Mouse (Mus musculus): ENCODE data around the gene Psmc2.
A peak's percentile ranks its signal among the peaks of the same experiment; 100 is the strongest.

GRCm38 (mm10) chr5:21785053-21785452 lies at the start of gene Psmc2, which contains the start of gene Dnajc2:
- TF ChIP-seq CTCF (IDR thresholded peaks at IDR 0.05; ENCODE audit: low read depth) = no peak
- TF ChIP-seq EP300 (IDR thresholded peaks at IDR 0.05; ENCODE audit: low read depth) = peak; percentile 19; the same call in 1 of the 2 replicates

All from liver, postnatal 0 days (tissue).